Mouse (Mus musculus): Measurements from ENCODE around the gene Rpl24. TPM values are rescaled to one million over a fixed set of nuclear protein-coding genes. Genes with fewer than 3 reads are reported as not detected.

The Rpl24 gene
- total RNA-seq, 2 experiments from 2014 or later, result 333 to 350 TPM

Other genes starting within 250 kb of the Rpl24 start
- 1 to 10 TPM; 3.1 to 3.5 TPM for gene Nfkbiz, start 127.4 kb upstream of the Rpl24 start, total RNA-seq (2021)
- 1 to 10 TPM; 7.3 to 7.5 TPM for gene Nxpe3, start 71.0 kb upstream of the Rpl24 start, total RNA-seq (2021)
- gene Cep97, start 31.4 kb upstream of the Rpl24 start, total RNA-seq (2021), result 1 to 10 TPM; 9.1 to 10.0 TPM
- 10 to 100 TPM; 36.4 to 36.7 TPM for gene Zbtb11, start 7.6 kb downstream of the Rpl24 start, total RNA-seq (2021)
- gene Pcnp, start 63.5 kb downstream of the Rpl24 start, total RNA-seq (2021), result 100 to 1,000 TPM; 132 to 141 TPM
- gene Trmt10c, start 71.5 kb downstream of the Rpl24 start, total RNA-seq (2021), result 1 to 10 TPM; 8.2 to 9.1 TPM
- gene Senp7, start 82.1 kb downstream of the Rpl24 start, total RNA-seq (2021), result 10 to 100 TPM; 39.5 to 41.1 TPM
- gene Impg2, start 238.0 kb downstream of the Rpl24 start, total RNA-seq (2021), result under 1 TPM; 0.44 to 0.88 TPM

Data from left cerebral cortex, postnatal 14 days (tissue).